Mouse (Mus musculus) liver, embryonic 13.5 days (tissue): ENCODE measurements around the gene Csdc2. TPM values are rescaled to one million over a fixed set of nuclear protein-coding genes. Genes with fewer than 3 reads are reported as not detected.

Experiments used
- ATAC-seq: fragments of 200-750 bp; cut with Nextera tagmentation; 2 replicates; pipeline ENCODE4 v1.8.0; 2017; ENCODE audit warnings: low read depth, mild to moderate bottlenecking, moderate number of reproducible peaks, moderate library complexity
- DNase-seq: peaks from one replicate; pipeline ENCODE4 v3.0.0; 2022
- H3K27ac ChIP-seq: fragments of 300-500 bp; sonication (generic); 2 replicates; pipeline ENCODE4 v1.5.1; 2015; ENCODE audit warnings: moderate library complexity, mild to moderate bottlenecking, inconsistent platforms
- H3K27me3 ChIP-seq: fragments of 300-500 bp; sonication (generic); 2 replicates; pipeline ENCODE4 v1.6.1; 2015; ENCODE audit warnings: mild to moderate bottlenecking, inconsistent platforms
- H3K36me3 ChIP-seq: fragments of 300-500 bp; sonication (generic); 2 replicates; pipeline ENCODE4 v1.6.1; 2015; ENCODE audit warnings: mild to moderate bottlenecking, inconsistent platforms
- H3K4me1 ChIP-seq: fragments of 300-500 bp; sonication (generic); replicated peaks from 2 replicates; pipeline ENCODE4 v1.6.1; 2015; ENCODE audit warnings: inconsistent platforms
- H3K4me2 ChIP-seq: fragments of 300-500 bp; sonication (generic); 2 replicates; pipeline ENCODE4 v1.6.1; 2015; ENCODE audit warnings: inconsistent platforms, mild to moderate bottlenecking, moderate library complexity
- H3K4me3 ChIP-seq: fragments of 300-500 bp; sonication (generic); replicated peaks from 2 replicates; pipeline ENCODE4 v1.5.1; 2015; ENCODE audit warnings: mild to moderate bottlenecking, inconsistent platforms
- H3K9ac ChIP-seq: fragments of 300-500 bp; sonication (generic); 2 replicates; pipeline ENCODE4 v1.6.1; 2015; ENCODE audit warnings: mild to moderate bottlenecking, inconsistent platforms
- H3K9me3 ChIP-seq: fragments of 300-500 bp; sonication (generic); replicated peaks from 2 replicates; pipeline ENCODE4 v1.6.1; 2016; ENCODE audit warnings: inconsistent platforms
- WGBS: fragments of 180-500 bp; shearing (Covaris S2); methylation state at CpG from one replicate; pipeline ENCODE4 v1.1.7; 2015; ENCODE audit not compliant: insufficient replicate concordance; 5-methylcytosine and 5-hydroxymethylcytosine counted together
- polyA plus RNA-seq: library from polyadenylated mRNA; unstranded; fragments of >200 nt; fragmentation: Nextera tagmentation; extraction: Ambion mirVana; gene quantifications from 2 replicates; pipeline ENCODE4 v1.2.1, GENCODE M21; 2015

The Csdc2 gene
- polyA plus RNA-seq, 1 experiment from 2014 or later = 1.1 TPM

DNA sequence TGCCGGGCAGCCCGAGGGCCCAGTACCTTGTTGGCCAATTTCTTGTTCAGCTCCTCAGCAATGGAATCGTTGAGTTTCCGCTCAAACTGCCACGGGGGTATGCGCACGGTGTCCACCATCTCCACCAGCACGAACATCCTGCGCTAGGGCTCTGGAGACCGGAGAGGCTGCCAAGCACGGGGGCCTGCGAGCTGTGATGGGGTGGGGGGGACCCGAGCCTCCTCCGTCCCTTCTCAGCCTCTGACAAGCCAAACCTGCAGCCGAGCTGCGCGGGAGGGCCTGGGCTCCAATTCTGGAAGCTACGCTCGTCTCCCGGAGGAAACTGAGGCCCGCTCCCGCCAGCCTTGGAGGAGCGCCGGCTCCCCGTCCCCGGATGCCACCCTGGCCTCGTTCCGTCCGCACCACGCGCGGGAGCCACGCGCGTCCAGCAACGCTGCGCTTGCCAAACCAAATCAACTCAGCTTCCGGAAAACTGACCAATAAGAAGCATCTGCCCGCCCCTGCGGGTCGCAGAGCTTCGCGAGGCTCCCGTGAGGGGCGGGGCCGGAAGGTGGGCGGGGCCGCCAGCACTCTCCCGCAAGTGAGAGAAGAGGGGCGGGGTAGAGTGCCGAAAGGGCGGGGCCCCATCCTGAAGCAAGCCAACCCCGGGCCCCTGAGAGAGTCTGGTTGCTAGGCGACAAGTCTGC, 10.7 kb upstream of the Csdc2 start, which contains the start of gene Polr3h:
TSS of gene Polr3h (minus strand) at position 481 of the 686 bp plus-strand sequence.
- Histone ChIP-seq H3K9ac (peak within 1 kb of the TSS; percentile 86), H3K4me1 (peaks cover 53% of the 10 kb centered on the region)
- peak; percentile 90 for ATAC-seq

DNA sequence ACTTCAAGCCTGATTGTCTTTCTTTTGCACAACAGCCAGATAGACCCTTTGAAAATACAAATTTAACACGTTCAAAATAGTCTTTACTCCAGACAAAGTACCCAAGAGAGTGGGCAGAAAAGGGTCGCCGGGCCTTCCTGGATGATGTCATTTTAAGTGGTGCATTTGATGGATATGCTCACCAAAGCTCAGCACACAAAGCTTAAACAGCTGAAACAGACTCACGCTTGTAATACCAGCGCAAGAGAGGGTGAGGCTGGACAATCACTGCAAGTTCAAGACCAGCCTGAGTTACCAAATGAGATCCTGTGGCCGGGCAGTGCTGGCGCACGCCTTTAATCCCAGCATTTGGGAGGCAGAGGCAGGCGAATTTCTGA, 10.1 kb upstream of the Csdc2 start:
- no peaks in the 10 kb centered on the region for H3K9me3 ChIP-seq
- H3K27ac ChIP-seq = no peak overlapping the region
- no peak overlapping the region for H3K9ac ChIP-seq
- WGBS = 33% methylated on average over 9 of the region's 9 CpGs
- H3K36me3 ChIP-seq = peaks cover 23% of the 10 kb centered on the region
- DNase-seq = no peak
- ATAC-seq = no peak
- H3K27me3 ChIP-seq = 0 out of 2 replicates have a peak, but pooled peaks cover 2% of the 10 kb centered on the region
- peaks cover 49% of the 10 kb centered on the region for H3K4me1 ChIP-seq
- H3K4me2 ChIP-seq = peak overlapping the region; percentile 100
- peak overlapping the region; percentile 15; the same call in 1 of the 2 replicates for H3K4me3 ChIP-seq

More for the DNA sequence above, 10.7 kb upstream of the Csdc2 start, which contains the start of gene Polr3h:
- Histone ChIP-seq H3K9me3 (no peaks in the 10 kb centered on the region), H3K4me2 (peak within 1 kb of the TSS; percentile 100), H3K27me3 (0 out of 2 replicates have a peak, but pooled peaks cover 2% of the 10 kb centered on the region), H3K36me3 (peaks cover 26% of the 10 kb centered on the region), H3K4me3 (peak within 1 kb of the TSS; percentile 81), H3K27ac (peak within 1 kb of the TSS; percentile 79)
- 1% methylated on average over 54 of the region's 54 CpGs for WGBS
- DNase-seq = peak; percentile 96

DNA sequence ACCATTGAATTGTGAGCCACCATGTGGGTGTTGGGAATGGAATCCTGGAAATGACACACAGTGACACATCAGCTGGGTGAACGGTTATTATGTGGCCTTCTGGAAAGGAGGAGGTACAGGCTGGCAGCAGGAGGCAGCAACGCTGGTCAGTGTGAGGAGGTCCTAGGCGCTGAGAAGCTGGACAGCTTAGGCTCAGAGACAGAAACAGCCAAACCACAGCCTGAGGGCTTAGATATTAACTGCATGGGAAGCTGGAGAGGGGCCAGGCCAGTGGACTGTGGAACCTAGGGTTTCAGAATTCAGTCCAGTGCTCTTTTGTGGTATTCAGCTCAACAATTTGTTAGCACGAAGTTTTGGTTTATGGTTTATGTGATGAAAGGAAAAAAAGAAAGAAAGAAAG, 8.8 kb upstream of the Csdc2 start:
- H3K4me2 ChIP-seq = no peak overlapping the region
- no peak overlapping the region for H3K4me3 ChIP-seq
- no peak overlapping the region for H3K9ac ChIP-seq
- no peaks in the 10 kb centered on the region for H3K9me3 ChIP-seq
- H3K36me3 ChIP-seq = peaks cover 11% of the 10 kb centered on the region
- peaks cover 49% of the 10 kb centered on the region for H3K4me1 ChIP-seq
- H3K27me3 ChIP-seq = 0 out of 2 replicates have a peak, but pooled peaks cover 2% of the 10 kb centered on the region
- DNase-seq = no peak
- WGBS = 38% methylated on average over 4 of the region's 4 CpGs
- H3K27ac ChIP-seq = peak overlapping the region; percentile 63
- ATAC-seq = no peak

DNA sequence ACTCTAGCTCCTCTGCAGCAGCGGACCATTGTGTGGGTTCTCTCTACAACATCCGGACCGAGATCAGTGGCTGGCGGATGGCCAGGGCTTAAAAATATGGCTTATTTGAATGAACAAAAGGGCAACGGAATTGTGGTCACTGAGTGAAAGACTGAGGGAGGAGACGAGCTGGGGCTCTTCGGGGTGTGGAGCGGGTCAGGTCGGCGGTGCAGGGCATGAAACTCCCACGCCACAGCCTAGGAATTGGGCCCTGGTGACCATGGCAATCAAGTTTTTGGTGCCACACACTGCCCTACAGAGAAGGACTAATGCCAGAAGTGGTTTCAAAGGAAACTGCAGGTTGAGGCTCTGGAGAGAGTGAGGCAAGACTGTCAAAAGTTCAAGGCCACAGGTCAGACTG, 8.3 kb upstream of the Csdc2 start:
- 55% methylated on average over 11 of the region's 11 CpGs for WGBS
- Histone ChIP-seq H3K27ac (peak overlapping the region; percentile 58), H3K4me2 (no peak overlapping the region), H3K9ac (no peak overlapping the region), H3K4me3 (no peak overlapping the region), H3K9me3 (no peaks in the 10 kb centered on the region), H3K36me3 (peaks cover 8% of the 10 kb centered on the region), H3K4me1 (peaks cover 48% of the 10 kb centered on the region), H3K27me3 (0 out of 2 replicates have a peak, but pooled peaks cover 2% of the 10 kb centered on the region)
- ATAC-seq = no peak
- DNase-seq = no peak

DNA sequence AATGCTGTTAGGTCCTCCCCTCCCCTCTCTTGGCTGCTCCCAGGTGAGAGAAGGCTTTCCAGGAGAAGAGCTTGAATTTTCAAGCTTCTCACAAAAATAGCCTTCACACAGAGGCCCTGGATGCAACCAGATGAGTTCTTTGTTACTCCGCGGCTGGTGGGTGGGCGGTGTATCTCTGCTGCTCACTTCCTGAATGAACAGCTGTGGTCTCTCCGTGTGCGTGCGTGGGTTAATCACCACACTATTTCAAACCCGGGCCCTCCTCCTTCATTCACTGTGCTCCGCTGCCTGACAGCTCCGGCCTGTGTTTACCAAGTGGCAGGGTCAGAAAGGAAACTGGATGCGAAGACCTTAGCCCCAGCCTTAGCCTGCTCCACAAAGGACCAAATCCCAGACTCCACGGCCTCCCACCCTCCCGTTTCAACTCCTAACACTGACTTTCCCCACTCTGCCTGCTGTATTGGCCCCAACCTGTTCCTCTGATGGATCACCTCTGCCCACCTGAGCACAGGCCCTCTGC, 3.5 kb upstream of the Csdc2 start:
- H3K4me1 ChIP-seq = peaks cover 28% of the 10 kb centered on the region
- DNase-seq = no peak
- no peak overlapping the region for H3K27ac ChIP-seq
- no peaks in the 10 kb centered on the region for H3K36me3 ChIP-seq
- H3K27me3 ChIP-seq = peaks cover 27% of the 10 kb centered on the region
- no peak overlapping the region for H3K4me2 ChIP-seq
- no peak for ATAC-seq
- no peak overlapping the region for H3K4me3 ChIP-seq
- H3K9ac ChIP-seq = no peak overlapping the region
- H3K9me3 ChIP-seq = no peaks in the 10 kb centered on the region
- WGBS = 34% methylated on average over 12 of the region's 12 CpGs

DNA sequence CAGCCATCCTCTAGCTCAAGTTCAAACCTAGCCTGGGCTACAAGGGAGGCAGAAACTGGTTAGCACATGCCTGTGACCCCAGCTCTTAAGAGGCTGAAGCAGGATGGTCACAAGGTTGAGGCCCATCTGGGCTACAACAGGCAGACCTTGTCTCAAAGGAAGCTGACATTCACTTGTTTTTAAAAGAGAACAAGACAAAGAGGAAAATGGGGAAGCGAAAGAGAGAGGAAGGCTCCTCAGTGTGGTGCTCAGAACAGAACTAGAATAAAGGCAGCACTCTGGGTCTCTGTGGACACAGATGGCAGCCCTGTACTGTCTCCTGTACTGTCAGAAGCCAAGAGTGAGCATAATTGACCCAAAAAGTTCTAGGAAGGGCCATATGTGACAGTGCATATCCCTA, 2.6 kb upstream of the Csdc2 start:
- Histone ChIP-seq H3K9ac (no peak overlapping the region), H3K4me3 (no peak overlapping the region), H3K27me3 (peaks cover 28% of the 10 kb centered on the region), H3K27ac (no peak overlapping the region), H3K4me1 (peaks cover 33% of the 10 kb centered on the region), H3K36me3 (no peaks in the 10 kb centered on the region), H3K9me3 (no peaks in the 10 kb centered on the region), H3K4me2 (no peak overlapping the region)
- DNase-seq = no peak
- no peak for ATAC-seq
- 55% methylated on average over 1 of the region's 1 CpGs for WGBS

DNA sequence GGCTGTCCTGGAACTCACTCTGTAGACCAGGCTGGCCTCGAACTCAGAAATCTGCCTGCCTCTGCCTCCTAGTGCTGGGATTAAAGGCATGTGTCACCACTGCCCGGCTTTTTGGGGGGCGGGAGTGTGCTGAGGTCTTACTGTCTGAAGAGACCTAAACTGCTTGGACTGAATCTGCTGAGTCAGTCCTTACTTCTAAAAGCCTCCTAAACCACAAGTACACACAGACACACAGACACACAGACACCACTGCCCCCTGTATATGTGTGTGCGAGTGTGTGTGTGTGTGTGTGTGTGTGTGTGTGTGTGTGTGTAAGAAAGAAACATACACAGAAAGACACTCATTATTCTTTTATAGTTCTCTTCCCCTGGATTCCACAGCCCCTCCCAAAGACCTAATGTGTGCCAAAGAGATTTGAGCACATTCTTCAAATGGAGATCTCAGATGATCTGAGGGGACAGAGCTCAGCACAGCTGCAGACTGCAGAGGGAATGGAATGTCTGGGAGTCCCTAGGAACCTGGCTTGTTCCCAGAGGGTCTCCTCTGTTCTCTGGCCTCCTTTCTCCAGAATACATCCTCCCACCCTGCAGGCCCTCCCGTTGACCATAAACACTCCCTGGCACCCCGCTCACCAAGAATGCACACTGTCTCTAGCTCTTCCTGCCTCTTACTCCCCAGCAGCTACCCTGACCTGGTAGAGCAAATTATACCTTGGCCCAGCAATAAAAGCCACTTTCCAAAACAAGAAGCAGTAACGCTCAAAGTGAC, 506 bp upstream of the Csdc2 start:
- H3K9me3 ChIP-seq = no peaks in the 10 kb centered on the region
- H3K4me1 ChIP-seq = peaks cover 48% of the 10 kb centered on the region
- H3K4me3 ChIP-seq = peak overlapping the region; percentile 34; the same call in 1 of the 2 replicates
- no peaks in the 10 kb centered on the region for H3K36me3 ChIP-seq
- no peak overlapping the region for H3K9ac ChIP-seq
- H3K27me3 ChIP-seq = peaks cover 27% of the 10 kb centered on the region
- H3K4me2 ChIP-seq = no peak overlapping the region
- no peak for DNase-seq
- no peak overlapping the region; the same call in 1 of the 2 replicates for H3K27ac ChIP-seq
- ATAC-seq = no peak
- 43% methylated on average over 7 of the region's 7 CpGs for WGBS

DNA sequence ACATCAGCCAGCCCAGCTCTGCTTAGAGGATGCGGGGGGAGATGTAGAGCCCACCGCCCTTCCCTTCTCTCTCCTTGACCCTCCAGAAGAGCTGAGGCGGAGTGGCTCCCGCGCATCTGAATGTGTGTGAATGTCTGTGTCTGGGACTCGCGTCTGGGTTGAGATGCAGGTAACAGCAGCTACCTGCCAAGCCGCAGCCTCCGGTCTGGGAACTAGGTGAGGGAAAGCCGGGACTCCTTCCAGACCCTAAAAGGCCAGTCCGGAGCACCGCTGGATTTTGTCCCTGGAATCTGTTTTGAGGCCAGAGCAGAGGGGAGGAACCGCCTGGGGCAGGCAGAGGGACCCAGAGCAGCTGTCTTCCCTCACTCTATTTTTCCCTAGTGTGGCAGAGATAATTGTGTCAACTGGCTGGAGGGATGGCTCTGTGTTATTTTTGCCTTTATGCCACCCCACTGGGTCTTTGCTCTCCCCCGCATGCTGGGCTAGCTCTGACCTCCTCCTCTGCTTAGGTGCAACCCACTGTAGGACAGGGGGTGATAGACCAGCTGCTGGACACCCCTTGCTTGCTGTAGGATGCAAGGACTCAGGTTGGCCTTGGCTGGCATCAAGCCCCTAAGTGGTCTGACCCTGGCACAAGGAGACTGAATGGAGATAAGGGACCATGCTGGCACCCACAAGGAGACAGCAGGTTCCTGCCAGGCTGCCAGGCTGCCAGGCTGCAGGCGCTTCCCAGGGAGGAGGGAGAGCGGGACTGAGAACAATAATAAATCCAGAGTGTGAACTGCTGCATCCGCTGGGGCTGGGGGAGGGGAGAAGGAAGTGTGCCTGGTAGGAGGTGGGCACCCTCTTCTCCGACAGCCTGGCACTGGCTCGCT, 776 bp downstream of the Csdc2 start:
- H3K4me2 ChIP-seq = peak overlapping the region; percentile 42
- peak overlapping the region; percentile 34 for H3K4me3 ChIP-seq
- H3K9ac ChIP-seq = peak overlapping the region; percentile 23; the same call in 1 of the 2 replicates
- 17% methylated on average over 19 of the region's 19 CpGs for WGBS
- DNase-seq = no peak
- peaks cover 27% of the 10 kb centered on the region for H3K27me3 ChIP-seq
- H3K27ac ChIP-seq = no peak overlapping the region
- ATAC-seq = no peak
- H3K36me3 ChIP-seq = no peaks in the 10 kb centered on the region
- H3K4me1 ChIP-seq = peaks cover 52% of the 10 kb centered on the region
- H3K9me3 ChIP-seq = no peaks in the 10 kb centered on the region

DNA sequence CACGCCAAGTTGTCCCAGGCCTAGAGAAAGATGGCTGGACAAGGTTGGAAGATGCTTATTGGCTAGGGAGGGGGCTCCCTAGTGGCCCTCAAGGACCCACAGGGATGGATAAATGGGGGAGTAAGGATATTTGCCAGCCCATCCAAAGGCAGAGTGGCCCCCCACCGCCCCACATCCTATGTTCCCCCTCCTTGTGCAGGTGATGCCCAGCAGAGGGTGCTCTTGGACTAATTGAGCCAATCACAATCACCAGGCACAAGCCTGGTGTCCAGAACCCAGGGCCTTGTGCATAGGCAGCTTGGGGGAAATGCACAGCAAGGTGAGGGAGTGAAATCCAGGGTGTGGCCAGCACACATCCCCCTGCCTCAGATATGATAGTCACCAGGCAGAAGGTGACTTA, 1.7 kb downstream of the Csdc2 start:
- DNase-seq (no peak), ATAC-seq (no peak)
- Histone ChIP-seq H3K36me3 (no peaks in the 10 kb centered on the region), H3K9ac (0 out of 2 replicates have a peak overlapping the region, but pooled peaks have one; percentile 3), H3K9me3 (no peaks in the 10 kb centered on the region), H3K27ac (no peak overlapping the region), H3K4me1 (peaks cover 51% of the 10 kb centered on the region), H3K27me3 (peaks cover 30% of the 10 kb centered on the region), H3K4me2 (no peak overlapping the region), H3K4me3 (no peak overlapping the region)
- WGBS = 39% methylated on average over 2 of the region's 2 CpGs

DNA sequence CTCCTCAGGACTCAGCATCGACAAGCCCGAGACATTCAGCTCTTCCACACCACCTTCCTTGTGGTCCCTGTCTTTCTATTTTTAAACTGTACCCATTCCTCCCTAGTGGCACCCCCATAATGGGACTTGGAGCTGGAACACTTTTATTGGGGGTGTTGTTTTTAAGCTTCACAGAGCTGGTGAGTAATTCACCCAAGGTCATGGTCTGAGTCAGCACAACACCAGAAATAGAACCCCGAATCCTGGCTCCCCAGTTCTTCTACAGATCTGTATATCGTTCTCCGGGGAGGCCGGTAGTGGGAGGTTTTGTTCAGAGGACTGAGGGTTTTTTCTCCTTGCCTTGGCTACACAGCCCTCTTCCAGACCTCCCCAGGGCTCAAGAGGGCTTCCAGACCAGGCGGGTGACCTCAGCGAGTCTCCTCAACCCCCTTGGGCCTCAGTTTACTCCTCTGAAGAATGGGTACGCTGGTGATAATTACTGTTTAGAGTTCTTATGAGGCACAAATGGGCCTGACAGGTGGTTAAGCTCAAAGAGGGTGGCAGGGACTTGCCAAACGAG, 2.7 kb downstream of the Csdc2 start:
- 78% methylated on average over 10 of the region's 10 CpGs for WGBS
- no peak for DNase-seq
- peaks cover 47% of the 10 kb centered on the region for H3K4me1 ChIP-seq

More for the DNA sequence above, 2.7 kb downstream of the Csdc2 start:
- Histone ChIP-seq H3K4me3 (no peak overlapping the region), H3K27ac (no peak overlapping the region), H3K4me2 (no peak overlapping the region), H3K9me3 (no peaks in the 10 kb centered on the region), H3K9ac (no peak overlapping the region), H3K36me3 (no peaks in the 10 kb centered on the region), H3K27me3 (peaks cover 33% of the 10 kb centered on the region)
- ATAC-seq = no peak
